Mouse (Mus musculus) myocyte (in vitro differentiated cells): ENCODE data around the gene Duoxa1.

Experiments
- E2F4 ChIP-seq: IDR thresholded peaks from one replicate; pipeline ENCODE4 v1.6.1; 2011; ENCODE audit warnings: mild to moderate bottlenecking, control low read depth, moderate library complexity; ENCODE audit not compliant: insufficient read depth
- POLR2A ChIP-seq: IDR thresholded peaks from one replicate; pipeline ENCODE4 v1.6.1; 2011; ENCODE audit warnings: low read depth, mild to moderate bottlenecking, control low read depth, moderate library complexity; ENCODE audit not compliant: insufficient read length
- SRF ChIP-seq: IDR thresholded peaks from one replicate; pipeline ENCODE4 v1.6.1; 2011; ENCODE audit warnings: low read depth; ENCODE audit not compliant: control insufficient read depth, insufficient read length
- TCF12 ChIP-seq: IDR thresholded peaks from one replicate; pipeline ENCODE4 v1.6.1; 2011; ENCODE audit warnings: mild to moderate bottlenecking, control low read depth; ENCODE audit not compliant: poor library complexity, insufficient read depth, severe bottlenecking
- TCF3 ChIP-seq: IDR thresholded peaks from one replicate; pipeline ENCODE4 v1.6.1; 2011; ENCODE audit warnings: low read depth, control low read depth; ENCODE audit not compliant: insufficient read length

GRCm38 (mm10) chr2:122352992-122353391 is 39.5 kb upstream of the Duoxa1 start:
- TF ChIP-seq E2F4, result no peak
- no peak for TF ChIP-seq TCF3
- TF ChIP-seq POLR2A, result no peak
- TF ChIP-seq SRF, result no peak
- TF ChIP-seq TCF12, result no peak
